Mouse (Mus musculus): ENCODE data around the gene Fbxl8.
"Not testable (repeated sequence)": the region's sequence is repeated elsewhere in the genome, so short reads cannot be mapped to it uniquely, and the experiment has no call there.

Fbxl8 gene

DNA sequence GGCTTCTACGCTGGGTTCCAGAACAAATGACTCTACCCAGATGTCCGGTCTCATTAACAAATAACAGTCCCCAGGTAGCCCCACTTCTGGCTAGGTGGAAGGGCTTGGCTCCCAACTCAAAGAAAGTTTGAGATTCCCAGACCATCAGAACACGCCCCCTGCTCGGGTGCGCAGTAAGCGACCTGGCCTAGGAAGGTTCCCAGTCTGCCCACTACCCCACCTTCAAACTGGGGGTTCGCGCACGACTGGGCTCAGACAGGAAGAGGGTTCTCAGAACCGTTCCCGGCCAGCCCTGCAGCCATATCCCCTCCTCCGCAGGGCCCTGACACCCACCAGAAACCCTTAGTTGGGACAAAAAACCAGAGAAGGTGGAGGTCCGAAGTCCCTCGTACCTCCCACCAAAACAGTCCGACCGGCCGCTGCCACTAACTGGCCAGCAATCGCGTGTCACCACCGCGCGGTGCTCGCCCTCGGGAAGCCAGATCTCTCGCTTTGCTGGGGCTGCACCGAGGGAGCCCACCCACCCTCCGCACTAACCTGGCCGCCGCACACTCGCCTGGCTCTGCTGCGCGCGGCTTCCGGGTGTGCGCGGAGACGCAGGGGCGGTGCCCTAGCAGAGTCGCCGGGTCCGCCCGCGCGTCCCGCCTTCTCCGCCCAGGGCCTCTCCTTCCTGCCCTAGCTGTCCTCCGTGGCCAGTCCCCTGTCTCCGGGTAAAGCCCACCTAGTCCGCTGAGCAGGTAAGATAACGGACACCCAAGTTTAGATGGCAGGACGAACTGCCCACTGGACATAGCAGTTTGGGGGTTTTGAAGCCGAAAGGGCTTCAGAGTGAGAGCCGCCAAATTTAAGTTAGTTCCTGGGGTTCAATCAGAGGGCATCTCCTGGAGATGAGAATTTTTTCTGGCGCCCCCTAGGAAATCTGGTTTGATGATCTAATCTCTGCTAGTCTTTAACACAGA is at the start of gene Fbxl8, which contains the start of gene Tradd:
Gene Fbxl8, plus strand, starts transcription at position 625 of the 959 bp plus-strand sequence.
Gene Tradd, minus strand, starts transcription at position 586 of the 959 bp plus-strand sequence.
- peak; percentile 83 for DNase-seq (ENCODE audit: low read depth, low spot score)

DNA sequence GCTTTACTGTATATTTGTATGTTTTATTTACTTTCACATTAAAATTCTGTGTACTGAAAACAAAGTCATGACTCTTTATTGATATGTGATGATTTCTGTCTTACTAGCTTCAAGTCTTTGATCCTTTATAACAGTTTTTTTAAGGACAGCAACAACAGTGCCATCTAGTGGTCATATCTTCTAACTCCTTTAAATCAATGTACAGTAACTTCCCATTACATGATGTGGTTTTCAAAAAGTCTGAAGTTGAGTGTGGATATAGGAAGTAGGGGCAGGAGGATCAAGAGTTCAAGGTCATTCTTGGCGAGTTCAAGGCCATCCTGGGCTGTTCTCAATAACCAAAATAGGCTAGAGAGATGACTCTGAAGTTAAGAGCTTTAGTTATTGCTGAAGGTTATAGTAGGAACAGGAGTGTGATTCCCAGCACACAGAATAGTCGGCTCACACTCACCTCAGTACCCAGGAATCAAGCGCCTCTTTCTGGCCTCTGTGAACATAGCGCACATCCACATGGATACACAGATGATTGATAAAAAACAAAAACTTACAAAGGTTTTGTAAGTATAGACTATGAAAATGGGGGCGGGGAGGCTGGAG is 46.4 kb upstream of the Fbxl8 start:
- peak; percentile 88 for DNase-seq (ENCODE audit: low read depth, low spot score)

DNA sequence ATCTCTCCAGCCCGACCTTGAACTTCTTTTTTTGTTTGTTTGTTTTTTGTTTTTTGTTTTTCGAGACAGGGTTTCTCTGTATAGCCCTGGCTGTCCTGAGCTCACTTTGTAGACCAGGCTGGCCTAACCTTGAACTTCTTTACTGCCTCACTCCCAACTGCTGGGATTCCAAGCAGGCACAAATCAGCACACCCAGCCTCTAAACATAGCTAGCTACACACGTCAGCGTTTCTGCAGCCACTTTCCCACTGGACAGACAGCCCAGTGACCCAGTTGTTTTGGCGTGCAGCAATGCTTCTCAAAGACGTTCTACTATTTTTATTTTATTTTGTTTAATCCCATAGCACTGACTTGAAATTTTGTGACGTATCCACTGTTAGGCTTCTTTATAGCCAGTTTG is 40.6 kb upstream of the Fbxl8 start:
- no peak for DNase-seq (ENCODE audit: low read depth, low spot score)

DNA sequence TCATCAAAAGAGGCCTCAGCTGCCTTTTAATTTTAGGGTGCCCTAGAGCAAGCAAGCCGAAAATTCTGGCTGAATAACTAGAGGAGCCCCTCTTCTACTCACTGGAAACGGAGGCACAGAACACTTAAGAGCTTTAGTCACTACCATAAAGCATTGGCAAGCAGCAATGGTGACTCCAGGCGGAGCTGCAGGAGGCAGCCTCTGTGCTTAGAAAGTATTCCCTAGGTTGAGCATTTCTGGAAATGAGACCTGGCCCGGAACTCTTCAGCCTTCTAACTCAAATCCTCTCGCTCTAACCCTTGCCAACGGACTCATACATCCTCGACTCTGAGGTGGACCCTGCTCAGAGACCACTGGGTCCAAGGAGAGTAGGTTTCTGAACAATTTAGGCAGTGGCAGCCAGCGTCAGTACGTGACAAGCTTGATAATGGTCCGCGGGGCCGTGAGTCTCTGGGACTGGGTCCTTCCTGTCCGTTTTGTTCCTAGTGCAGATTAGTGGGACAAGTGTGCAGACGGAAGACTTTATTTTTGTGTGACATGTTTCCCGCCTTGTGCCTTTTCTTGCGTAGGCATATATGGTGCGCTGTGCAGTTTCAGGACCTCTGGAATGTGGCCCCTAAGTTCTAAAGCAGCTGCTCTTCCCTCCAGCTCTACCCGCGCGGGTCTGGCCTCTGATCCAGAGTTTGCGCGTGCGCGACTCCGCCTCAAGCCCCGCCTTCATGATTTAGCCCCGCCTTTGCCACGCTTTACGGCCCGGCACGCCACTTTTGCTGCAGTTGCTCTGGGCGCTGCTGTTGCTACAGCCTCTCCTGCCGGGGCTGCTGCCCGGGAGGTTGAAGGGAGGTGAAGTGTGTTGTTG is 39.8 kb upstream of the Fbxl8 start, which contains the start of gene D230025D16Rik:
Gene D230025D16Rik, plus strand, starts transcription at position 733 of the 859 bp plus-strand sequence.
- peak; percentile 96 for DNase-seq (ENCODE audit: low read depth, low spot score)

DNA sequence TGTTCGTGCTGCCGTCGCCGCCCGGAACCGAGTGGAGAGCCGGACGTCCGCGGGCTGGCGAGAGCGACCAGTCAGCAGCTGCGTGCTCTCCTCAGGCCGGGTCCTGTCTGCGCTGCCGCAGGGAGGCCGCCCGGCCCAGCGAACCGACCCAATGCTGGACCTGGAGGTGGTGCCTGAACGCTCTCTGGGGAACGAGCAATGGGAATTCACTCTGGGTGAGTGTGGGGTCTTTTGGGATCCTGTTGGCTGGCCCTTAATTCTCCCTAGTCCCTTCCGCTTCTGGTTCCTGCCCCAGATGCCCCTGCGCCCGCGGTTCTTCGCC is 39.2 kb upstream of the Fbxl8 start:
- DNase-seq (ENCODE audit: low read depth, low spot score) = no peak

DNA sequence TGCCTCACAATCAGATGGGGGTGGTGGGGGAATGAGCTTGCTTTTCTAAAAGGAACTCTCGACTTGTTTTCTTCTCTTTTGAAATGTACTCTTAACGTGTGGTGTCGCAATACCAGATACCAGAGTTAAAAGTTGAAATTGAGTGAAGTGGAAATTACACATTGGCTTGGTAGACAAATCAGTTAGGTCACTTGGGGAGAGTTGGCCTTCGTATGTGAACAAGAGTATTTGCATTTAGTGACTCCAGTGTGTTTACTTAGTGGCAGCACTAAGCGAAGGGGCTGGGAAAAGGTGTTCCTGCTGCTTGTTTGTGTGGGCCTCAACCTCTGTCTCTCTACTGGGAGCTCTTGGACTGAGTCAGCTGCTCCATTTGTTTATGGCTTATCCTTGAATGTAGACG is 38.5 kb upstream of the Fbxl8 start:
- DNase-seq (ENCODE audit: low read depth, low spot score) = peak; percentile 50

DNA sequence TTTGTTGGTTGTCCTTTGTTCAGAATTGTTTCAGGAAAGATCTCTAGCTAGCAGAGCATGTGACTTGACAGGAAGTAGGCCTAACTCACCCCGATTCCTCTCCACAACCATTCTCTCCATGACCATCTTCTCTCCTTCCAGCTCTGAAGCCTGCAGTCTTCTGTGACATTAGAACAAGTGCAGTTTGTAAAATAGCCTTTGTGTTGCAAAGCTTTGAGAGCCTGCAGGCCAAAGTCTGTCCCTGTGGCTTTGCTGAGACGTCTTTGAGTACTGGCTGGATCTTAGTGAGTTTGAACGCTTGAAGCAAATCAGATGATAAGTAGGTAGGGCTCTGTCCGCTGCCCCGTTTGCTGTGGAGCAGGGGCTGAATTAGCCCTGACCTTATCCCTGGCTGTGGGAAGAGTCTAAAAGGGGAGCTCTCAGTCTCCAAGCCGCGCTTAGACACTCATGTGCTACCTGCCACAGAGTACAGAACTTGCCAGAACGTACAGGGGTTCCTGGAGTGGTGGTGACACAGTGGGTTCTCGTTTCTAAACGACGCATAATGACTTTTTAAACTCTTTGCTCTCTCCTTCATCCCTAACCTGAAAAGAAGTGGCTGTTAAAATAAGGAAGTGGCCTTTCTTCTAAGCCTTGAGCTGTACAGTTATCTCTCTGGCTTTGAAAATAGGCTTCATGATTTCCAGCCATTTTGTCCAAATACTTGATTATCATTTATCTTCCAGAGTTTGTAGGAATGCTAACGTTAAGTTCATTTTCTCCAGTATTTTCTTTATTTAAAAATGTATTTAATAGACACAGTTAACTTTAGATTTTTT is 32.7 kb upstream of the Fbxl8 start:
- DNase-seq (ENCODE audit: low read depth, low spot score) = no peak

DNA sequence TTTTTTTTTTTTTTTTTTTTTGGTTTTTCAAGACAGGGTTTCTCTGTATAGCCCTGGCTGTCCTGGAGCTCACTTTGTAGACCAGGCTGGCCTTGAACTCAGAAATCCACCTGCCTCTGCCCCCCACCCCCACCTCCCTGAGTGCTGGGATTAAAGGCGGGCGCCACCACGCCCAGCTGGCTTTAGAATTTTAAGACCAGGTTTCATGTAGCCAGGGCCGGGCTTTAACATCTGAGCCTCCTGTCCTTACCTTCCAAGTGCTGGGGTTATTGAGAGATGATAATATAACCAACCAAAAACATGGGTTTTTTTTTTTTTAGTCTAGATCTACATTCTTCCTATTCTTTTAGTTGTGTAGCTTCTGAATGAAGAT is 32.1 kb upstream of the Fbxl8 start:
- not testable (repeated sequence) for DNase-seq (ENCODE audit: low read depth, low spot score)

DNA sequence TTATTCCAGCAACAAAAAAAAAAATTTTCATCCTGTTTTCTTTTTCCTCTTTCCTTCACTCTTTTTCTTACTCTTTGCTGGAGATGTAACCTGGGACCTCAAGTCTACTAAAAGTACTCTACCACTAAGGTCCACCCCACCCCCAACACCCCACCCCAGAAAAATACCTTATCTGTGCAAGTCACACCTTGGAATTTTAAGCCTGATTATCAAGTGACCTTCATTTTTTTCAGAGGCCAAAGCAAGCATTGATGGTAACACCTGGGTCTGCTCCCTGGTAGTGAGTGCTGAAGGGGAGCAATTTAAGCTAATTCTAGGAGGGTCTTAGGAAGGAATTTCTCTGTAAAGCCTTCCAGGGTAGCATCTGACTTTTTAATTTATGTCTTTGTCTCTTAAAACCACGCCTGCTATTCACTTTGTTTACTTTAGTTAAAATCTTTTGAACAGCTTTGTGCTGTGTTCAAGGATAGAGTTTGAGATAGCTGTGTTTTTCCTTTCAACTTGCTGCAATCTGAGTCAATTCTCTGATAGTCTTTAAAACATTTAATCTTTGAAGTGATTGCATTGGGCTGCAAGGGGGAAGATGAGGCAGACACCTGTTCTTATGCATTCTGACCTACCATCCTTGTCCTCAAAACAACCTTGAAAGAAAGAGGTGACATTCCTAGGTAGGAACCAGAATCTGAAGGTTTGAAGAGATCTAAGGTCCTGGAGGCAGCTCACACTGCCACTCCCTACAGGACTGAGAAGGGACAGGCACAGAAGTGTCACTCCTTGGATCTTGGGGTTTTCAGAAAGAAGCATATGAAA is 31.1 kb upstream of the Fbxl8 start:
- no peak for DNase-seq (ENCODE audit: low read depth, low spot score)

DNA sequence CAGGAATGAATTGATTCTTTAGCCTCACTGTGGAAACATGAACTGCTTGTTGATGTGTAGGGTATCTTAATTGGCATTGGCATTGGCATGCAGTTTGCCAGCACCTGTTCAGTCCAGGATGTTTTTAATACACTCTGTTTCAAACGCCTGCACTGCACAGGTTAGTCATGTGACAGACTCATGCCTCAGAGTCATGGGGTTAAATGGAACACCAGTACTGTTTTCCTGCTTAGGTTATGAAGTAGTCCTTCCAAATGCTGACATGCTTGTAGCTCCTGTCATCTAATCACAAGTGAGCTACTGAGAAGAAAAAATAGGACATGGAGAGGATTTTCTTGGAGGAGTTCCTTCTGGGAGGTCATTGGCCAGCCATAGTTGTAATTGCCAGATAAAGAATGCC is 29.2 kb upstream of the Fbxl8 start:
- DNase-seq (ENCODE audit: low read depth, low spot score) = no peak

DNA sequence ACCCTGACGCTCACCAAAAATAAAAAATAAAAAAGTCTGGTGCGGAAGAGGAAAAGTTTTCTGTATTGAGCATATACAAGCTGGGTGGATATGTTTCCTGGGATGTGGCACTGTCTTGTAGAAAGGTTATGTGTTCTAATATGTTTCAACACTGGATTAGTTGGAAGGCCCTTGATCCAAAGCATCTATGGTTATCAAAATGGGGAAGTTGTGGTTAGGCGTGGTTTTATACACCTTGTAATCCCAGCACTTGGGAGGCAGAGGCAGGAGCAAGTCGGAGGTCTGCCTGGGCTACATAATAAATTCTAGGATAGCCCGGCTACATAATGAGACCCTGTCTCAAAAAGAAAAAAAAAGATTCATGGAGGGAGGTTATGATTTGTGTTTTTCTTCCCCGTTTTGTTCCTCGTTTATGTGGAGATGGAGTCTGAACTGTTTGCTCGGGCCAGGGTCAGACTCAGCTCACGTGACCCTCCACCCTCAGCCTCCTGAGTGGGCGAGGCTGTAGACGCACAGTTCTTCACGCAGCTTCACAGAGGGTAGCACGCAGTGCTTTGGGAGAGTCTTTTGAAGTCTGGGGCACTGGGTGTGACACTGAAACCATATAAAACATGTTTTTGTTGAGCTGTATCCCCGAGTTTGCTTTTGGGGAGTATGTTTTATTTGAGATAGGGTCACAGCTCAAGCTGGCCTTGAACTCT is 26.9 kb upstream of the Fbxl8 start:
- no peak for DNase-seq (ENCODE audit: low read depth, low spot score)

DNA sequence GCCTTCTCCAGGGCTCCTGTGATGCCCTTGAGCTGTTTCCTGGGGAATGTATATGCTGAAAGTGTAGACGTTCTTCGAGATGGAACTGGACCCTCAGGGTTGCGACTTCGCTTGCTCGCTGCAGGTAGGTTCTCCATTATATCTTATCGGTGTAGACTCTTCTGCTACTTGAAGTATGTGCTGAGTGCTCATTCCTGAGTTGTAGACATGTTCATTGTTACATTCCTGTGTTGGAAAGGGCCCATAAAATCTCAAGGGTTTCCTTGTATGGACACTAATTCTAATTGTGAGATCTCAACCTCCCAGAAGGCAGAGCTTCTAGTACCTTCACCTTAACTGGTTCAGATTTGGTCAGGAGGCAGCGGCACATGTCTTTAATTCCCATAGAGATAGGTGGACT is 23.4 kb upstream of the Fbxl8 start:
- no peak for DNase-seq (ENCODE audit: low read depth, low spot score)

DNA sequence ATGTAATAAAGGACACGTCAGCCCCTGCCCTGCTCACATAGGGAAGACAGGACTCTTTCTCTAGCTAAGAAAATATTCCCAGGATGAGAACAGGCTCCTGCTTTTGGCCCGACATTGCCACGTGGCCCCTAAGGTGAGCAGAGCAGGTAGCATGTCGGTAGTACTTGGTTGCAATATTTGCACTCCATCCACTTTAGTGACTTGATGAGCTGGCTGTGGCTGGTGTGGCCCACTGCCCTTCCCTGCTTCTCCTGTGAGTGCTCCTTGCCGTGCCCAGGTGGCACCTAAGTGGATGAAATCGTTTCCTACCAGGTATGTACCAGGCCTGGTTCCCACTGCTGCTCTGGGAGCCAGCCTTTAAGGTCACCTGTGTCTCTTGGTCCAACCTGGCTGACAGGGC is 12.5 kb upstream of the Fbxl8 start:
- no peak for DNase-seq (ENCODE audit: low read depth, low spot score)

DNA sequence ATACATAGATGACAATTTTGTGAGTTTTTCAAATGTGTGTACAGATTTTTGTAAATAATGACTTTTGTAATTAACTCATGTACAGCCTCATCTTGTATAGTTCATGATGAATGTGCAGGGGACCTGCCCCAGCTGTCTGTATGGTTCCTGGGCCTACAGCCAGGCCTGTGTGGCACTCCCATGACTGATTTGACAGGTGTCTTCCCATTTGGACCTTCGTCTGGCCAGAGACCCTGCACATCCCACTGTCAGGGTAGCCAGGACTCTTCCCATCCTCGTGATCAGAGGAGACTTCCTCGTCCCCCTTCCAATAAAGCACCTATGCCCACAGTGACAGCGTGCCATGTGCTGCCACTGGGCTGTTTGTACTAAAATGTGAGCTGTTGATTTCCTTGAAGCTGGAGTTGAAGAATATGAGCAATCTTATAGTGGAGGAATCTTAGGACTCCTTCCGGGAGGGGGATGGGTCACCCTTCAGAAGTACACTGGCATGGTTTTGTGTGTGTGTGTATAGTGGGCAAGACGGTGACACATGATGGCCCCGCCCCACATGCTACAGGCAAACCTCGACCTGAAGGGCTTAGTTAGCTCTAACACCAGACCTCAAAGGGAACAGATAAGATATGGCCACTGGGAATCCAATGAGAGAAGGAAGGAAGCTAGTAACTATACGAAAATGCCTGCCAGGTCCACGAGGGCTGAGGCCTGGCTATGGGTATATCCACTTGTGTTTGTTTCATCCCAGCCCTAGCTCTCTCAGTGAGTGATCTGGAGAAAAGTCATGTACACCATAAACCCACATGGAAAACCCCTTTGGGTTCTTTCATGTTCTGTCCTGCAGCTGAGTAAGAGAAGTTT is 11.5 kb upstream of the Fbxl8 start:
- DNase-seq (ENCODE audit: low read depth, low spot score) = peak; percentile 14

DNA sequence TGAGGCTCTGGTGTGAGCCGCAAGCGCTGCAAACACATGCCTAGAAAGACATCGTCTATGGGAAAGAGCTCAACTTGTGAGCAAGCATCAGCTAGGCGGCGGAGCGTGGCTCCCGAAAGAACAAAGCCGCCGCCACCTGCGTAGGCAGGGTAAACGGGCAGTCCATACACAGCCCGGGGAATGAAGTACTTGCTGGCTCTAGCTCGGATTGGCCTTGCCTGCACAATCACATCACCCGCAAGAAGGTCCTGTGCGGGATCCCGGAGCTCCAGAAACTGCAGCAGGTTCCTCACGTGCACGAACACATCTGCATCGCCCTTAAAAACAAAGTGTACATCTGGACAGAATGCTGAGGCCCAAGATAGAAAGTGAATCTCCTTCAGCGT is 10.7 kb upstream of the Fbxl8 start:
- no peak for DNase-seq (ENCODE audit: low read depth, low spot score)

DNA sequence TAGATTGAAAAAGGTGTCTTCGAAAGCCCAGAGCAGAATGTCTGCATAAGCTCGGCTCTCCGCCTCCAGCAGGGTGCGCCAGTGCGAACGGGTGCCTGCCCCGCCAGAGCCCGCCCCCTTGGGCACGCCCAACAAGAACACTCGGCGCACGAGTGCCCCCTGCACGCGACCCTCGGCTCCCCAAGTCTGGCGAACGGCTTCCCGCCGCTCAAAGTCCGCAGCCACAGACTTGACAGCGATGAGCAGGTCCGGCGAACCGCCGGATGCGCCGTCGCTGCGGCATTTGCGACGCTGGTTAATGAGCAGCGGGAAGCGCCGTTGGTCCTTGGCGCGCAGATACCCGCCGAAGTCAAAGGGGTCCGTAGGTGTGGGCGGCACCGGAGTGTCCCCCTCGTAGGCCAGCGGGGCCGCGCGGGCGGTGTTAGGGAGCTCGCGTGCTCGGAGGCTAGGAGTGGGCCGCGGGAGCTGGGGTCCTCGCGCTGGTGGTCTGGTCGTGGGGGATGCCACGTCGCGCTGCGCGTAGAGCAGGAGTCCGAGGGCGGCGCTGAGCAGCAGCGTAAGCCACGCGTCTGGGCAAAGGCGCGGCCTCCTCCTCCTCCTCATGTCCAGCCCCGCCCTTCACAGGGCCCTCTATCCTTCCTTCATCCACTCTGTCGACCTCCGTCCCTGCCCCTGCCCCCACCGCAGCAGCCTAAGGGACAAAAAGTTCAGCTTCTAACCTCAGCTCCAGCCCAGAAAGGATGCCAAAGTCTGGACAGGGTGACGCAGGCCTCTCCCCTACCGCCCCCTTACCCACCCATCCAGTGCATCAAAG is 10.1 kb upstream of the Fbxl8 start:
- peak; percentile 93 for DNase-seq (ENCODE audit: low read depth, low spot score)

DNA sequence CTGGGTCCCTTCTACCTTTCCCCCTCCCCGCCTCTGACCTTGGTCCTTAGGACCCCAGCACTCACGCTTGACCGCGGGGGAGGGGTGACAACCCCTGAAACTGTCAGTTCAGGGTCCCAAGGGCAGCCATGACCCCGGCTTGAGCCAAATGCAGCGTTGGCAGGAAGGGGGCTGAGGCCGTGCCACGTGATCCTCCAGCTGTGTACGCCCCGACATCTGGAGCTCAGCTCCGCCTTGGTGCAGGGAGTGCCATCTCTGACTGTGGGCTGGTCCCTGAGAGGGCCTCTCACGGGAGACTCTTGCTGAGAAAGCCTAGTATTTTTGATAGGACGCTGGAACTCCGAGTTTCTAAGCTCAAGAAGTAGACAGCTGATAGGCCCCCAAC is 9.5 kb upstream of the Fbxl8 start, which contains the start of gene B3gnt9:
Gene B3gnt9, minus strand, starts transcription at position 188 of the 385 bp plus-strand sequence.
- peak; percentile 98 for DNase-seq (ENCODE audit: low read depth, low spot score)
